Mouse (Mus musculus) Muller cell, postnatal 12 days (primary cell): ENCODE data around the gene Wnt4.
A peak's percentile ranks its signal among the peaks of the same experiment; 100 is the strongest.

Source experiments
- DNase-seq: peaks from one replicate; pipeline ENCODE4 v3.0.0-alpha.2; 2015; ENCODE audit errors: inconsistent ontology term

Gene Wnt4

DNA sequence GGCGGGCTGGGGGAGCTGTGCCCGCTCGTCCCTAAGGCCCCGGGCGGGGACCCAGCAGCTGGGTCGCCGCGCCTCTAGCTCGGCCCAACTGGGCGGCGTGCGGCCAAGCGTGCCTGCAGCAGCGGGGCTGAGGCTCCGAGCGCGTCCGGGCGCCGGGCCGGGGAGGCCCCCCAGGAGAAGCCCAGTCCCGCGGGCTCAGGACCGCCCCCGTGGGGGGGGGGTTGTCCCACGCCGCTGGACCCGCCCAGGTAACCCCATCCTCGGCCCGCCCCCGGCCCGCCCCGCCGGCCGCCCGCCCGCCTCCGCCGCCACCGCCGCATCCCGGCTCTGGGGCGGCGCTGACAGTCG lies at the start of gene Wnt4:
TSS of gene Wnt4 (plus strand) at position 324 of the 348 bp plus-strand sequence.
- peak; percentile 73 for DNase-seq

DNA sequence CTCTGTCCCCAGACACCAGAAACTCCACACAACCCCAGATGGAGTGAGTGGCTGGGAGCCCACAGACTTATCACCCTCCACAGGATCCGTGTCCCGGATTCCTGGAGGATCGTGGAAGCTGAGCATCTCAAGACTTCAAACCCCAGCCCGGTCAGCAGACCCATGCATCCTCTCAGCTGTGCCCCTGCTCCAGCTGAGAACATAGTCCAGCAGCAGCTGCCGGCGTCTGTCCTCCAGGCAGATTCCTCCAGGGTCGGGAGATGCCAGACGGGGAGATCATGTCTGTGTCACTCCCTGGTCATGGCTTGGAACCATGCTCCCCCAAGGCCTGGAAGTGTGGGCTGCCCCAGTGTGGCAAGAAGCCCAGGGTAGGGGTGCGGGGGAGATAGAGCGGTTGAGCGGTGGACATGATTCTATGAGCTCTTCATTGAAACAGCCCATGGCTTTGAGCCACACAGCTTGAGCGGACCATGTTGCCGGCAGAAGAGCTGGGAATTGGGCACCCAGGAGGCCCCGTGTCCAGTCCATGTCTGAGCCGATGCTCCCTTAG lies 48.6 kb upstream of the Wnt4 start:
- DNase-seq: peak; percentile 33

DNA sequence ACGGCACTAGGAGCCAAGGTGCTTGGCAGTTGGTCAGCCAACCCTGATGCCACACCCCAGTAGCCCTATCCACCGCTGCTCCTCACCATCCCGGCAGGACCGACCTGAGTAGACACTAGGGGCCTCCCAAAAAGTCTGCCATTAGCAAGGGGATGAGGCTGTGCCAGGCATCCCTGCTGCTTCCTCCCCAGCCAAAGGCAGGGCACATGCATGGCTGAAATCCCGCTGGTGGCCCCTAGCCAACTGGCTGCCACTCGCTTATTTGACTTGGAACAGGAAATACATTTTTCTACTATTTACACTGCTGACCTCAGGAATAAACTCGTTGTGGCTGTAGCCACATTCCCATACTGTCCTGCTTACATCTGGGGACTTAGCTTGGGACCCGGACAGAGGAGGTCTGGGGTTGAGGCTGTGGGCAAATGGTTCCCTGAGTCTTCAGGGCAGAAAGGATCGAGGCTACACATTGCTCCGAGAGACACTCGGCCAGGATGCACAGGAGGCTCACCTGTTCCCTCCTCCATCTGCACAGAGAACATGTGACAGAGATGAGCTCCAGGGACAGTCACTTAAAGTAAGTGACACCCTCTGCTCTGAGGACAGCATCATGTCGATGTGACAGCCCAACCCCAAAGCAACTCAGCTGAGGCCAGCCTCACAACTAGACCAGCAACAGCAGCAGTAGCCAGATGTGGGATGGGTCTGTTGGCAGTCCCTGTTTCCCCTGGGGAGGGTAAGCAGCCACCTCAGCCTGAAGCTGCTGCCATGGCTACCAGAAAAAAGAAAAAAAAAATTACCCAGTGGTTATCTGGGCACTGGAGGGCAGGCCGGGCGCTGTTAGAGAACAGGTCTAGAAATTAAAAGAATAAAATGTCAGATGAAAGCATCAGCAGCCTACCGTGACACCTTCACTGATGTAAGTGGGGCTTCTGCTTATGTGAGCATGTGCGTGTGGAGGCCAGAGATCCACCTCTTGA lies 45.5 kb upstream of the Wnt4 start:
- peak; percentile 77 for DNase-seq

DNA sequence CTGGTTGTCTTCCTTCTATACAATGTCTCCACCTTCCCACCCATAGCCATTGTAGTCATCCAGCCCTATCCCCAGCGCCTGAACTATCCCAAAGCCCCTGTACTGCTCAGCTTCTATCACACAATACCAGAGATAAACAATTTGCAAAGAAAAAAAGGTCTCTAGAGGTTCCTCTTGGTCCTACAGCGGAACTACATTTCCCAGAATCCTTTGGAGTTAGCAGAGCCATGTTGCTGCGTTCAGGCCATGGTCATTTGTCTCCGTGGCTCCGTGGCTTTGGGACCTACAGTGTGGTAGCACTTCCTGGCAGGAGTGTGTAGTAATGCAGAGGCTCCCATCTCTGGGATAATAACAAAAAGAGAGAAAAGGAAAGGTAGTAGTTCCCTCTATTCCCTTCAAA lies 43.7 kb upstream of the Wnt4 start:
- no peak for DNase-seq

DNA sequence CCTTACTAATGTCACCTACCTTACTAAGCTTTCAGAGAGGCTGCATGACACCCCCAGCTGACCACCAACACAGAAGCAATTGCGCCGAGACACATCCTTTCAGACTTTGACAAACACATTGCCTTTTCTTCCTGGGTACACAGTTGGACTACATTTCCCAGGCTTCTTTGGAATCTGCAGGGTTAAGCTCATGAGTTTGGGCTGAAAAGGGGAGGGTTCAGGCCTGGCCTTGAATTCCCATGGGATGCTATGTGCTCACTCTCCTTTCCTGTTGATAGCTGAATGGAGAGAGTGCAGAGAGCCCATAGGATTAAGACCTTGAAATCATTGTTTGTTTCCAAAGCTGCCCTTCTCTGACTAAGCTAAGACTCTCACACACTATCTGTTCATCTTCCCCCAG lies 42.8 kb upstream of the Wnt4 start:
- DNase-seq: no peak

- DNase-seq: no peak
Measured at GRCm38 (mm10) chr4:137235368-137235767, 41.9 kb upstream of the Wnt4 start.

DNA sequence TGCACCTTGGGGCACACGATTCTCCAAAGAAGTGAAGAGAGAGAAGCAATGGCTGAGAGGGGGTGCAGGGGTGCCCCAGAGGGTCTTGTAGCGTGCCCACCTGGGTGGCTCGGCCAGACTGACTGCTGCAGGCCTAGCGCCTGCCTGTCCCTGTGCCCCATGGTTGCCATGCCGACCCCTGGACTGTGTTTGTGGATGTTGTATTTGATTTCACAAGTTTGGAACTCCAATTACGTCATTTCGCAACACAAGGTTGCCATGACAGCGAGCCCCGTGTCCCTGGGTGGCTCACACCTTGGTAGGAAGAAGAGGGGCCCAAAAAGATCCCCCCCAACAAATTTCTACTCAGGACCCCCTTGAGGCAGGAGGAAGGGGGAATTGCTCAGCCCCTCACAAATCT lies 32.4 kb upstream of the Wnt4 start:
- no peak for DNase-seq

DNA sequence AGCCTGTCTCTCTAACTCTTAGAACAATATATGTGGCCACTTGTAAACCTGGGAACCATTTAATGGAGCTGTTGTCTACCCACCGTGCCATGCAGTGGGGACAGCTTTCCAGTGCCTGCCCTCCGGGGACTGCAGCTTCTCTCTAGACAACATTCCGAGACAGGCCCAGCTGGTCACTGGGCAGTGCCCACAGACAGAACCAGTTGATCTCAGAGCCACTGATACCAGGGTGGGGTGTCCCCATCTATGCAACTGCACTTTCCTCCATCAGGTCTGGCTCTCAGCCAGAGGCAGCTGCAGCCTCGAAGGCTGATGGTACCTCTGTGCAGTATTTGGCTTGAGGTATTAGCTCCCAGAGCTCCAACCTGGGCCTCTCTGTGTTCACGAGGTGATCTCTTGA lies 27.0 kb upstream of the Wnt4 start:
- no peak for DNase-seq

DNA sequence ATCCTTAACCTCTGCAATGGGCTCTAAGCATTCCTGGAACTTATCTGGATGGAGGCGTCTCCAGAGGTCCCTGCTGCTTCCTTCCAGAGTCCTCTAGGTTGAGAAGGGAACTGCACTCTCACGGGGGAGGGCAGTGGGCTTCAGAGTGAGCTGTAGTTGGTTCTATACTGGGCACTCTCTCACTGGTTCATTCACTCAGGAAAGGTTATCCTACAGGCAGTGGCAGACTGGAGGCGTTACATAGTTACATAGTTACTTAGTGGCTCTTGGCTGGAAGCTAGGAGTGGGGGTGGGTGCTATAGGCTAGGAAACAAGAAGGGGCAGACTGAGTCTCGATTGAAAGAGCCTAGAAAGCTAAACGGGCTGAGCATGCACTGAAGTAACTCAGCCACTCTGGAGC lies 26.4 kb upstream of the Wnt4 start:
- DNase-seq: no peak

GRCm38 (mm10) chr4:137253601-137254000 lies 23.7 kb upstream of the Wnt4 start:
- DNase-seq: no peak

GRCm38 (mm10) chr4:137254206-137254976 lies 22.9 kb upstream of the Wnt4 start:
- no peak for DNase-seq

DNA sequence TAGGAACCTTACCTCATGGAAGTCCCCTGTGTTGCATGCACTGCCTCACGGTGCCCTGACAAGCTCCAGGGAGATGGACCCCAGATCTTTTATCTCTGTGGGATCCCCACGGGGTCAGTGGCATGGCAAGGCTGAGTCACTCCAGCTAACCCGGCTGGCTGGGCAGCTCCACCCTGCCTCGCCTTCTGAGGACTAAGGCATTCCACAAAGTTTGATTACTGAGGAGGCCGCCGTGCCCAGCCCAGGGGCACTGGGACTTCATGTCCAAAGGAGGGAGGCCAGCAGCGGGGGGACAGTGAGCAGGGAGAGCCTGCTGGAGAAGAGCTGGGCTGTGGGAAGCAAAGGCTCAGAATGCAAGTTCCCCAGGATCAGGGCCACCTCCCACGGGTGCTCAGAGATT lies 21.7 kb upstream of the Wnt4 start:
- DNase-seq: peak; percentile 9

DNA sequence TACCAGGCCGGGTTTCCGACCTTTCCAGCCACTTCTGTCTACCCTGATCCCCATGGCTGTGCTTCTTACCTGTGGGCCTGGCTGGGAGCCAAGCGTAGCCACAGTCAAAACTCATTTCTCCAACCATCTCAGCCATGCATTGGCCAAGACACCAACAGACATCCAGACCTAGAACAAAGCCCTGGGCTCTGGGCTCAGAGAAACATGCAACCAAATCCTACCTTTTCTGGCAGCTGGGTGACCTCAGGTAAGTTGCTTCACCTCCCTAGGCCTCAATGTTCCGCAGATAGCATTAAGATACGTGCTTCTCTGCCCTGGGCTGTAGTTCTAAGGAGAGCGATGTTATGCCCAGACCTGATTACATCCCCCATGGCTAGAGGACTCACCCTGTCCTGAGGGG lies 15.5 kb upstream of the Wnt4 start:
- no peak for DNase-seq

- no peak for DNase-seq
Measured at GRCm38 (mm10) chr4:137264066-137264465, 13.2 kb upstream of the Wnt4 start.

DNA sequence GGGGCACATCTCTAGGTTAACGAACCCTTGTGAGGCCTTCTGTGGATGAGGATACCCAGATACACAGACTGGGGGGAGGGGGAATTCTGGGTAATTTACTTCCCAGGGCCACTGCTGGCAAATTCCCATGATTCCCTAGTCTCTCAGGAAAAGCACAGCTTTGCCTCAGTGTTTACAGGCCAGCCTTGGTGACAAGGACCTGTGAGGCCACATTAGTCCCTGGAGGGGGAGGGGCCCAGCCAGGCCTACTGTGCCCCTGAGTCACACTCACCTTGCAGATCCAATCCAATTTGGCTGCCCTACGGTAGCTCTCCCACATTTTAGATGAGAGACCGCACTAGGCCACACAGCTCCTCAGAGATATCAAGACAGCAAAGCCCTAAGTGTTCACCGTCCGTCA lies 12.2 kb upstream of the Wnt4 start:
- no peak for DNase-seq

DNA sequence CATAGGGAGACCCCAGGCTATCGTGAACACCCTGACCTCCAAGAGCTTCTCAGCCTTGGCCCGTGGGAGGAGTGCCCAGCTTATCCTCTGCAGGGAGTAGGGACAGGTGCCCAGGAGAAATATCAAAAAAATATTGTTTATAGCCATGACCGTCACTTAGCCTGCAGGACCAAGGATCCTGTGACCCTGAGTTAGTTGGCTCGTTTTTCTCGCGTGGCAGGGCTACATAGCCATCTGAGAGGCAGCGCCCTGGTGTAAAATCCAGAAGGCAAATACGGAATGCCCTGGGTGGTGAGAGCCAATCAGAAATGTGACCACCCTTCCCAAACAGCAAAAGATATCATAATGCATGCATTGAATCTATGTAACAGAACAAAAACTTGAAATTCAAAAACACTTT lies 8.7 kb upstream of the Wnt4 start:
- DNase-seq: no peak

DNA sequence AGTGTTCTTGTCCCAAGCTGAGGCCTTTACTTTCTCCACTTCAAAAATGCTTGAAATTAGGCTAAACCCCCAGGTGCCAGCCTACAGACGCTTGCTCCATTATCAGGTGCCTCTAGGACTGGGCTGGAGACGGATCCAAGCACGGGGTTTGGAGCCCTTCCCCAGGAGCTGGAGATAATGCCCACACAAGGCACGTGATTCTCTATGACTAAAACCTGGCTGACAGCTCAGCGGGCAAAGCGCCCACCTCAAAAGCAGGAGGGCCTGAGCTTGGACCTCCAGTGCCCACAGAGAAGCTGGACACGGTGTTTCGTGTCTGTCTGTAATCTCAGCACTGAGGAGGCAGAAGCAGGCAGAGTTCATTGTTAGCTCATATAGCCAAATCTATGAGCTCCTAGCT lies 5.4 kb upstream of the Wnt4 start:
- no peak for DNase-seq

DNA sequence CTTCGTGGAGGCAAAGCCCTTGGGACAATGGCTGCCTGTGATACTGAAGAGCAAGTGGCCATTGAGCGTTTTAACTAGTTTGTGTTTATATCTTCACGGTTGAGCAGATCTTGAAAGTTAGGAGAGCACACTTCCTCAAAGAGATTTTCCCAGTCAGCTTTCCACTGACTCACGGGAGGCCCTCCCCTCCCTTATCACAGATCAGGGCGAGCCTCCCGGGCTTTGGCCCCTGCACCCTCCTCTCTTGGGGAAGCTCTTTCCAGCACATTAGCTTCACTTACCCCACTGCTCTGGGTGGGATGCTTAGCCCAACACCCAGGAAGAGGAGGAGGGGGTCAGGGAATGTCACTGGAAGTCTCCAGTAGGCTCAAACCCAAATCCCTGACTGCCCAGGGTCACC lies 3.0 kb upstream of the Wnt4 start:
- DNase-seq: no peak

GRCm38 (mm10) chr4:137276443-137277165 lies 685 bp upstream of the Wnt4 start:
- DNase-seq: no peak

- DNase-seq: no peak
Measured at GRCm38 (mm10) chr4:137277600-137278143, 383 bp downstream of the Wnt4 start.

DNA sequence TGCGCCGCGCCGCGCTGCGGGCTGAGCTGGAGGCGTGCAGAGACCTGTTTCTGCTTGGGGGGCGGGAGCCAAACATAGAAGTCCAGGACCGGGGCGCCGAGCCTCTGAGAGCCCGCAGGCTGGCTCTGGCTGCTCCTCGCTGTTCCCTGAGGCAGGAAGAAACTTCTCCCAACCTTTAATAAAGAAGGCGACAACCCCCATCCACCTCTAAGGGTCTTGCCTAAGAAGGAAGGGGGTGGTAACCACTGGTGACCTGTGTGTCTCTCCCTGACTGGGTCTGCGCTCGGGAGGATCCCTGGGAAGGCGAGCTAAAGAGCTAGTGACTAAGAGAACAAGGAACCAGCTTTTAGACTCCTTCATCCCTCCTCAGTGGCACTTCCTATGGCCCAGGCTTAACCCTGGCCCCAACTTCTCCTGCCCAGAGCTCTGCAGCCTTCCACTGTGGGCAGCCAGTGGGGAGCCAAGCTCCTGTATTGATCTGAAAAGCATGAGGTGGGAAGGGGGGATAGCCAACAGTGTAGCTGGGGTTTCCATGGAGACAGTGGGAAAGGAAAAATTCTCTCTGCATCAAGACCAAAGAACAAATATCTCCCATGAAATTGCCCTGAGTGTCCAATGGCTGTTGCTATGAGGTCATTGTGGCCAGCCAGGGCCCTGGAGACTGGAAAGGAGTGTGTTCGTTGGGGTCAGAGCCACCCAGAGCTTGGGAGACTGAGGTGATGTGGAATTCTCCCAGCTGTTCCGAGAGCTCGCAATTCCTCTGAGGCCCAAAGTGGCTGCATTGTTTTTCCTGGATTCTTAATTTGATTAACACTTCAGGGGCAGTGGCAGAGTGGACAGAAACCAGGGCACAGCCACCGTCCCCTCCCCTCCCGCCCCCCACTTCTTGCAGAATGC lies 1.1 kb downstream of the Wnt4 start:
- no peak for DNase-seq
